Mouse (Mus musculus) heart, postnatal 25 days (tissue): ENCODE results near the gene Ttc6. TPM values are rescaled to one million over a fixed set of nuclear protein-coding genes. Genes with fewer than 3 reads are reported as not detected.

ENCODE experiments used
- DNase-seq: peaks from one replicate; pipeline ENCODE4 v3.0.0; 2022; ENCODE audit warnings: low spot score
- intact Hi-C: fragments of 180-260 bp; cut with DNase I; formaldehyde crosslinking; loops from one replicate; pipeline ENCODE4 v1.15.1; 2025
- total RNA-seq, 2 experiments: library from RNA; stranded (reverse); gene quantifications; 2 replicates each; pipeline ENCODE4 v1.2.3; 2021

The Ttc6 gene
- total RNA-seq, result under 1 TPM in 1 of 2 experiments, not detected in 1; 0.08 TPM

- intact Hi-C loops, result no loop called here
- no peak for DNase-seq
These were observed at the start of gene Ttc6 for GRCm38 (mm10) chr12:57563909-57564308. Gene Ttc6, plus strand, starts transcription at chr12:57564113.

GRCm38 (mm10) chr12:57514552-57514951 lies 49.4 kb upstream of the Ttc6 start:
- intact Hi-C loops, result no loop called here
- no peak for DNase-seq

- no peak for DNase-seq
- intact Hi-C loops, result no loop called here
These were observed 48.1 kb upstream of the Ttc6 start for GRCm38 (mm10) chr12:57515702-57516377.

GRCm38 (mm10) chr12:57528335-57528734 lies 35.6 kb upstream of the Ttc6 start:
- intact Hi-C loops, result no loop called here
- no peak for DNase-seq

- intact Hi-C loops, result no loop called here
- DNase-seq, result no peak
These were observed 33.4 kb upstream of the Ttc6 start for GRCm38 (mm10) chr12:57530474-57530873.

GRCm38 (mm10) chr12:57534517-57534878 lies 29.4 kb upstream of the Ttc6 start:
- no peak for DNase-seq
- intact Hi-C loops, result no loop called here

- no peak for DNase-seq
- intact Hi-C loops, result no loop called here
These were observed 28.9 kb upstream of the Ttc6 start for GRCm38 (mm10) chr12:57534879-57535611.

GRCm38 (mm10) chr12:57536056-57536908 lies 27.6 kb upstream of the Ttc6 start:
- DNase-seq, result no peak
- intact Hi-C loops, result no loop called here

- no peak for DNase-seq
- intact Hi-C loops, result no loop called here
These were observed 26.8 kb upstream of the Ttc6 start for GRCm38 (mm10) chr12:57536909-57537670.

GRCm38 (mm10) chr12:57537791-57538587 lies 25.9 kb upstream of the Ttc6 start:
- intact Hi-C loops, result no loop called here
- no peak for DNase-seq

- intact Hi-C loops, result no loop called here
- no peak for DNase-seq
These were observed 25.0 kb upstream of the Ttc6 start for GRCm38 (mm10) chr12:57538588-57539550.

- no peak for DNase-seq
- intact Hi-C loops, result no loop called here
These were observed 24.3 kb upstream of the Ttc6 start for GRCm38 (mm10) chr12:57539551-57539985.

- intact Hi-C loops, result loop anchor here (10.0 kb wide), 2 partner anchors 256 to 1016 kb away; no protein-coding TSS in a partner anchor
- no peak for DNase-seq
These were observed 22.8 kb upstream of the Ttc6 start for GRCm38 (mm10) chr12:57541118-57541517.

GRCm38 (mm10) chr12:57541931-57542745 lies 21.8 kb upstream of the Ttc6 start:
- DNase-seq, result no peak
- intact Hi-C loops, result loop anchor here (10.0 kb wide), 2 partner anchors 257 to 1017 kb away; no protein-coding TSS in a partner anchor

- intact Hi-C loops, result loop anchor here (10.0 kb wide), 2 partner anchors 258 to 1018 kb away; no protein-coding TSS in a partner anchor
These were observed 20.9 kb upstream of the Ttc6 start for GRCm38 (mm10) chr12:57542746-57543626.

GRCm38 (mm10) chr12:57543627-57543991 lies 20.3 kb upstream of the Ttc6 start:
- intact Hi-C loops, result loop anchor here (10.0 kb wide), 2 partner anchors 259 to 1019 kb away; no protein-coding TSS in a partner anchor
- no peak for DNase-seq

More at GRCm38 (mm10) chr12:57542746-57543626, 20.9 kb upstream of the Ttc6 start:
- no peak for DNase-seq
